Mouse (Mus musculus) urinary bladder, postnatal 4 days (tissue): ENCODE data around the gene Alox15.

Source experiments
- DNase-seq, 2 experiments: peaks; one replicate each; pipeline ENCODE4 v3.0.0; 2021 to 2022; ENCODE audit warnings: low spot score in 2 of 2

Alox15 gene

GRCm38 (mm10) chr11:70308296-70308695 is 43.5 kb downstream of the Alox15 start:
- no peak for DNase-seq

- no peak for DNase-seq
Observed at GRCm38 (mm10) chr11:70306159-70306558, 45.7 kb downstream of the Alox15 start.

DNA sequence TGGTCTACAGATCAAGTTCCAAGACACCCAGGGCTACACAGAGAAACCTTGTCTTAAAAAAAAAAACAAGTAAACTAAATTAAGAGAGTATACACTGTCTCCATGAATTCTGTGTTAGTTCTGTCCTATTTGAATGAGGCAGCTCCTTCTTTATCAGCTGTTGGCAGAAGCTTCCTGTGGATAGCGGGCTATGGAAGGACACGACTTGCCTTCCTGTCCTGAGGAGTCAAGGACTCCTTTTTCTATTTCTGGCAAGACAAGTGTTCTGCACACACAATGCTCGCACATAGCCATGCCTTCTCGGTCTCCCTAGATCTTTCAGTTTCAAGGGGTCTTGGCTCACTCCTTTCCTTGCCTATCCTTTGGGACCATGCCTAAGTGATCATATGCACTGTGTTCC is 49.5 kb downstream of the Alox15 start:
- no peak for DNase-seq

DNA sequence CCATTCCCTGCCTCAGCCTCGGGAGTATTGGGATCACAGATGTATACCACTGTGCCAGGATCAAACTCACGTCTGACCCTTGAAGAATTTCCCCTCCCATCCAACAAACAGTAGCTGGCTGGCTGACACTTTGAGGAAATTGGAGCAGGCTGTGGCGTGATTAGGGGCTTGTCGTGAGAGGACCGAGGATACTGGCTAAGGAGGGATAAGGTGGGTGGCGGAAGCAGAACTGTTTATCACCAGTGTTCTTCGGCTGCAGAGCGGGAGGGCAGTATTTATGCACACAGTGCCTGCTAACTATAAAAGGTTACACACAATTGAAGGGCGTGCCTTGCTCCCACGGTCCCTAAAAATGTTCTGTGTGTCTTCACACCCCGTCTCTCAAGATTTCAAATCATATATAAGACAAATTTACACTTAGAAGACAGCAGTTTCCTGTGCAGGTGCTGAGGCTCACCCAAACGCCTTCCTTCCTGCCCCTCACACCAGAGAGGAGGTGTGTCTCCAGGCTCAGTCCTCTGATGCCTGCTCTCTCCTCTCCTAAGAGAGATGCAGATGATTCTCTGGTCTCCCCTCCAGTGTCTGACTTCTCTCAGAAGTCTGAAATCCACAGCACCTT is 53.9 kb downstream of the Alox15 start:
- no peak for DNase-seq

GRCm38 (mm10) chr11:70297405-70297804 is 54.4 kb downstream of the Alox15 start:
- no peak for DNase-seq
